Mouse (Mus musculus): ENCODE results near the gene Marveld2. TPM values are rescaled to one million over a fixed set of nuclear protein-coding genes. Genes with fewer than 3 reads are reported as not detected.

The Marveld2 gene
- polyA plus RNA-seq, 1 experiment: 4.5 TPM

- H3K4me1 ChIP-seq (ENCODE audit: control insufficient read depth, insufficient read depth, insufficient read length): peaks cover 4% of the 10 kb centered on the region; the same call in 1 of the 2 replicates
- TF ChIP-seq CTCF (IDR thresholded peaks at IDR 0.05; ENCODE audit: extremely low read depth, insufficient read depth, insufficient read length, insufficient replicate concordance) (no peak), POLR2A (IDR thresholded peaks at IDR 0.05; ENCODE audit: low read depth, low read length) (no peak)
- no peak overlapping the region for H3K4me3 ChIP-seq (ENCODE audit: extremely low read depth, insufficient read depth, insufficient read length)
- no peaks in the 10 kb centered on the region for H3K36me3 ChIP-seq (ENCODE audit: control insufficient read depth, insufficient read depth, low read length)
- 80% methylated on average over 5 of the region's 5 CpGs for WGBS
- DNase-seq (ENCODE audit: low read depth in 1 of 2, low spot score in 2 of 2): no peak
- peaks cover 8% of the 10 kb centered on the region for H3K27me3 ChIP-seq (ENCODE audit: control insufficient read depth, insufficient read depth, low read length)
- H3K27ac ChIP-seq (ENCODE audit: insufficient read depth, low read length): no peak overlapping the region
Observed at GRCm38 (mm10) chr13:100547269-100547668, 69.5 kb downstream of the Marveld2 start.

Other genes starting within 250 kb of the Marveld2 start
- gene Naip1, start 164.1 kb downstream of the Marveld2 start, polyA plus RNA-seq (2012; rRNA removed): 0.41 and 0.42 TPM in 2 replicates
- 16.7 and 17.0 TPM in 2 replicates for gene Gtf2h2, start 124.4 kb downstream of the Marveld2 start, polyA plus RNA-seq (2012; rRNA removed)
- 0.07 and 0.09 TPM in 2 replicates for gene Ocln, start 64.3 kb downstream of the Marveld2 start, polyA plus RNA-seq (2012; rRNA removed)
- 15.5 and 19.3 TPM in 2 replicates for gene Ak6, start 34.0 kb upstream of the Marveld2 start, polyA plus RNA-seq (2012; rRNA removed)
- gene Rad17, start 34.1 kb upstream of the Marveld2 start, polyA plus RNA-seq (2012; rRNA removed): 2.7 and 2.8 TPM in 2 replicates
- 2.3 and 2.9 TPM in 2 replicates for gene Taf9, start 34.6 kb upstream of the Marveld2 start, polyA plus RNA-seq (2012; rRNA removed)
- 2.7 and 2.9 TPM in 2 replicates for gene Ccdc125, start 52.7 kb upstream of the Marveld2 start, polyA plus RNA-seq (2012; rRNA removed)
- gene Cdk7, start 114.0 kb upstream of the Marveld2 start, polyA plus RNA-seq (2012; rRNA removed): 7.2 and 7.4 TPM in 2 replicates
- gene Mrps36, start 127.7 kb upstream of the Marveld2 start, polyA plus RNA-seq (2012; rRNA removed): 13.0 and 16.7 TPM in 2 replicates
- gene Cenph, start 158.9 kb upstream of the Marveld2 start, polyA plus RNA-seq (2012; rRNA removed): 0.90 and 1.0 TPM in 2 replicates
- 7.7 and 8.5 TPM in 2 replicates for gene Ccnb1, start 169.6 kb upstream of the Marveld2 start, polyA plus RNA-seq (2012; rRNA removed)
- 20.6 and 24.0 TPM in 2 replicates for gene Slc30a5, start 216.5 kb upstream of the Marveld2 start, polyA plus RNA-seq (2012; rRNA removed)